Mouse (Mus musculus): ENCODE results near the gene D10Wsu102e. TPM values are rescaled to one million over a fixed set of nuclear protein-coding genes. Genes with fewer than 3 reads are reported as not detected.

D10Wsu102e gene
- 1.7 and 1.9 TPM in 2 replicates for total RNA-seq (2017)

DNA sequence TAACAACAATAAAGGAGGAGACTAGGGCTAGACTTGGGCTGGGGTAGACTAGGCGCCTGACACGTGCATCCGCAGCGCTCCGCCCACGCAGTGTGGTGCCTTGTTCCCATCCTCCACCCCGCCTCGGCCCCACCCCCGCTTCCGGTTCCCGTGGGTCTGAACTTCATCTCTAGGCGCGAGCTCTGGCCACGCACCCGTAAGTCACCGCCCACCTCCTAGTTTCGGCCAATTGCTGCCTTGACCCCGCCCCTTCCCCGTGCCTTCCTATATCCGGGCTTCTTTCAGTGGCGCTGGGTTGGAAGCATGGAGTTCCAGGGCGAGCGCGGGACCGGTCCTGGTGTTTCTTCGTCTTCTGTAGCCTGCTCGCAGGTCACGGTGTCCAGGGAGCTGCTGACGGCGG is at the start of gene D10Wsu102e:
TSS of gene D10Wsu102e (plus strand) at position 266 of the 400 bp plus-strand sequence.
- peak; percentile 97 for ATAC-seq (ENCODE audit: extremely low read depth, insufficient number of reproducible peaks, low FRiP score, poor library complexity, severe bottlenecking)

DNA sequence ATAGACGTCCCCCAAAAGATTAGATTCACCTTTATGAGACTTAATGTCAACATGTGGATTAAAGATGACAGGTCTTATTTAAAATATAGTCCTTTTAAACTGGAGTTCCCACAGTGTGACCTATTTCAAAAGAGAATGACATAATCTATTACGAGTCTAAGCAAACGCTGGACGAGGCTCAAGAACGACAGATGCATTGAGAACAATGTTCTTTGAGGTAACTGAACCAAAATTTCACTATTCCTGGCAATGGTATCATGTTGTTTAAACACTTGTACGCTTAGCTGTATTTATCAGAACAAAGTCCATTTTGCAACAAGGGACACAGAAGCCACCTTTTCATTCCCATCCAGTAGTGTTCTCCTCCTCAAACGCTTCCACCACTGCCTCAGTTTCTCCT is 49.7 kb upstream of the D10Wsu102e start:
- ATAC-seq (ENCODE audit: extremely low read depth, insufficient number of reproducible peaks, low FRiP score, poor library complexity, severe bottlenecking), result no peak

DNA sequence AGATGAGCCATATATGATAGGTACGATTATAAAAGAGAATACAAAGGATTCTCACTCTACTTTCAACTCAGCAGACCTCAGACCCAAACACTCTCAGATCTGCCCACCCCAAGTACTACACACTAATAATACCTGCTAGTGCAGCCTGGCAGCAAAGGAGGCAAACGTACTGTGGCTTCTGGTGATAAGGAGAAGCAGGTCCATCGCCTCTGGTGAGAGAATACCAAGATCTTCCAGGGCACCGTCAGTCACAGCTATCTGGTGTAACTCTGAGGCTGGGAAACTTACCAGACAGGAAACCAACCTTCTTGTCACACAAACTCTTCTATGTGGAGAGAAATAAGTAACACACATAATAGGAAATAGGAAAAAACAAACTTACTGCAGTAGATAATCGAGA is 47.0 kb upstream of the D10Wsu102e start:
- no peak for ATAC-seq (ENCODE audit: extremely low read depth, insufficient number of reproducible peaks, low FRiP score, poor library complexity, severe bottlenecking)

DNA sequence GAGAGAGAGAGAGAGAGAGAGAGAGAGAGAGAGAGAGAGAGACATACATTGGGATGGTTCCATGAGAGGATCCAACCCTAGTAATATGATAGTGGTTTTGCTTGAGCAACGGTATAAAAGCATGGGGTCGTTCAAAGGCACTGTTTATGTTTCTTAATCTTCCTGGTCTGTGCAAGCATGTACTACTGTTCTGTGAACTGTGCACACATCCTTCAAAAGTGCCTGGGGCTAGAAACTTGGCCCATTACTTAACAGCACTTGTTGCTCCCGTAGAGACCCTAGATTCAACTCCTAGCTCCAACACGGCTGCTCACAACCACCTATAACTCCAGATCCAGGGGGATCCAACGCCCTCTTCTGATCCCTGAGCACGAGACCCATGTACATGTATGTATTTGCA is 39.6 kb upstream of the D10Wsu102e start:
- no peak for ATAC-seq (ENCODE audit: extremely low read depth, insufficient number of reproducible peaks, low FRiP score, poor library complexity, severe bottlenecking)

DNA sequence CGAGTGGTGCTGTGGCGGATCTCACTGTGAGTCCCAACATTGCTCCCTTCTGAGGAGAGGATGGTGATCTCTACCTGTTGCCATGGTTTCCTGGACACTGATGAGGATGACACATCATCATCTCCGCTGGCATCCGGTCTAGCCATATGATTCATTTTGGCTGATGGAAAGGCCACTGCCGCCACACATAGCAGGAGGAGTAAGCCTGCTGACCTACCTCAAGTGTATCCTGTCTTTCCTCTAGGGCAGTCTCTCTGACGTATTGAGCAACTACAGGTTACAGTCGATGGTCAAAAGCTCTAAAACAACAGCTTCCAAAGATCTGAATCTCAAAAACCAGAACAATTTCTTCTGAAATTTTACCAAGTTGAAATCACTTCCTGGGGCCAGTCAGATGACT is 39.2 kb upstream of the D10Wsu102e start:
- ATAC-seq (ENCODE audit: extremely low read depth, insufficient number of reproducible peaks, low FRiP score, poor library complexity, severe bottlenecking), result no peak

DNA sequence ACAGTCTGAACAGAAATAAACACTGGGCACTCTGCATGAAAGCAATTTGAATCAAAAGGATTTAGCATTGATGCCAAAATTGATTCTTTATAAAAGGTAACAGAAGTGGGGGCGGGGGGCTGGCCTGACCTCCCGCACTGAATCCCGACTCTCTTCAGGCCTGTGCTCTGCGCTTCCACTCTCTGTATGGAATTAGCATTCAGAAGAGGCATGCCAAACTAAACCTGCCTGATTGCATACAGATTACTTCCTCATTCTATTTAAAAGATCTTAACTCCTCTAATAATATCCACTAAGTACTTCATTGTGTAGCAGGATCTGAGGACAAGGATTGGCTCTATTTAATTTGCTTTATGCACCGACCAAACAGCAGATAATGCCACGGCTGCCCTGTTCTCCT is 38.5 kb upstream of the D10Wsu102e start:
- no peak for ATAC-seq (ENCODE audit: extremely low read depth, insufficient number of reproducible peaks, low FRiP score, poor library complexity, severe bottlenecking)

DNA sequence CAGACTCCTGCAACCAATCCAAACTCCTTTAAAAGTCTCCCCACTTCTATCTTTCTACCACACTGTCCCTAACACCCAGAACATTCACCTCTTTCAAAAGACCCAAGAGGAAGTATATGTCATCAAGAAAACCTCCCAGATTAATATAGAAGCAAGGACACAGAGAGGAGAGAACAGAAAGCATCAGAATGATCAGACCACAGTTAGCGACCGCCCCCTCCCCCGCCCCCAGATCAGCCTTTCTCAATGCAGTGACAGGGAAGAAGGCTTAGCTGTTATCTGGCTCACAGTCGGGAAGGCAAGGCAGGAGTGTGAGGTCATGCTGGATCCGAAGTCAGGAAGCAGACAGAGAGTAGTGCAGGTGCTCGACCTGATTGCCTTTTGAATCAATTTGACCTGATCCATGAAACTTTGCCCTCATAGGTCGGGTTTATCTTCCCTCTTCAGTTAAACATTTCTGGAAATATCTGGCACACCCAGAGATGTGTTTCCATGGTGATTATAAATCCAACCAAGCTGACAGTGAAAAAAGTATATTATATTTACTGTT is 37.4 kb upstream of the D10Wsu102e start:
- no peak for ATAC-seq (ENCODE audit: extremely low read depth, insufficient number of reproducible peaks, low FRiP score, poor library complexity, severe bottlenecking)

DNA sequence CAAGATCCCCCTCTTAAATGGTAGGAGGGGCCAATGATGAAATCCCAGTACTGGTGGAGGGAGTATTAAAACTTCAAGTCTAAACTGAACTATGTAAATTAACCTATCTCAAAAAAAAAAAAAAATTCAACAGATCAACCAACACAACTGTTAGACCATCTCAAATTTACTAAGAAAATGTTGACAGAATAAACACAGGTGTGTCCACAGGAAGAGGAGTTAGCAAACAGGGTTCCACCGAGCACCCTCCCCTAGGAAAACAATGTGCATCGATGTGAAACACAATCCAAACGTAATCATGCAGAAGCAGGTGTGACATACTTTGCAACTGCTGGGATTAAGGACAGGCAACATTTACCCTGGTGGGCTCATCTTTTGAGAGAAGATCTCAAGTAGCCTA is 35.1 kb upstream of the D10Wsu102e start:
- ATAC-seq (ENCODE audit: extremely low read depth, insufficient number of reproducible peaks, low FRiP score, poor library complexity, severe bottlenecking), result no peak

DNA sequence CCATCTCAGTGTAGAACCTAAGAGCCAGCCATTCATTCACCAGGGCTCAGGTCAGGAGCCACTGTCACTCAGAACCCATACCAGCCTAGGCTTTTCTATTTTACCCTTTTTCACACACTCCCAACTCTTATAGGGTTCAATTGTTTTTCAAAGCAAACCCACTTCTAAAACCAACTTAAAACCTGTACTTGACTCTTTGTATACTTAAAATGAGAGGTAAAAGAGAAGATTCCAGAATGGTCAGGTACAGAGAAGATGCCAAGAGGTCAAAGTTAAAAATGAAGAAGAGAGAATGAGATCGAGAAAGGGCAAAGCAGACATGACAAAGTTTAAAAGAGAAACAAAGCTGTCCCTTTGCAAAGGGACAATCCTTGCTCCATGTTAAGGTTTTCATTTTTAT is 34.1 kb upstream of the D10Wsu102e start:
- ATAC-seq (ENCODE audit: extremely low read depth, insufficient number of reproducible peaks, low FRiP score, poor library complexity, severe bottlenecking), result no peak

DNA sequence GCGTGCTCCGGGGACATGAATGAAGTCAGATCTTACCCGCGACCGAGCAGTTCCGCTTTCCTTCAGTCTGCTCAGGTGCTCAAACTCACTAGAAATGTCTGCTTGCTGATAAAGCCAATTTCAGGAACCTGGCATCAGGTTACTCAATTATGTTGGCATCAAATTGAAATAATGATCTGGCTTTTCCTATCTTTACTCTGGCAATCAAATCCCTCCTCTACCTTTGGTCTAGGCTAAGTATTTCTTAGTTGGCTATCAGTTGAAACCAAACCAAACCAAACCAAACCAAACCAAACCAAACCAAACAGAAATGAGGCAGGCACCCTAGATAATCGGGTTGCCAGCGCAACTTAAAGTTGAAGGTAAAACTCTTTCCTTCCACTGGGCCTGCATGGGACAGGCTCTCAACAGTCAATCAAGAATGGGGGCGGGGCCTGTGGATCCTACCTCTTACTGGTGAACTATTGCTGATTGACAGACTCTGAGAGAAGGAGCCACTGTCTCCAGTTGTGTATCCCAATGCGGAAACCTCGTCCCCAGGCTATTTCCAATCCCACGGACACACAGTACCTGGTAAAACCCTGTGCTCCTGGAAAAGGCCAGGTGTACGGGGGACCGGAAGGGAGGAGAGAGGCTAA is 33.3 kb upstream of the D10Wsu102e start:
- no peak for ATAC-seq (ENCODE audit: extremely low read depth, insufficient number of reproducible peaks, low FRiP score, poor library complexity, severe bottlenecking)

DNA sequence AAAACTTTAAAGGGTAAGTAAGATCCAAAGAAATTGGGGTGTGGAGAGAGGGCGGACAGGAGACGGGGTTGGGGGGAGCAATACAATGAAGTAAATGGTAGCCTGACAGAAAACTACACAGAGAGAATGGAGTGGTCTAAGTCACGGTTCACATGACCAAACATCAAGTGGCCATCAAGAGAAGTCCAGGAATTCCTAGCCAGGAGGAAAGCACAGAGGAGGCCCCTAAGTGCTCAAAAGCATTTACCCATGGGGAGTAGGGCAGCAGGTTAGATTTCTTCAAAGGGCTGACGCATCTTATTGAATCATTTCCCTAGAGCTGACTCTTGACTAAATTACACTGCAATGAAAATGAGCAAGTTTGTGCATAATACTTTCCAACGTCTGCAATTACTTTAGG is 31.2 kb upstream of the D10Wsu102e start:
- ATAC-seq (ENCODE audit: extremely low read depth, insufficient number of reproducible peaks, low FRiP score, poor library complexity, severe bottlenecking), result no peak

DNA sequence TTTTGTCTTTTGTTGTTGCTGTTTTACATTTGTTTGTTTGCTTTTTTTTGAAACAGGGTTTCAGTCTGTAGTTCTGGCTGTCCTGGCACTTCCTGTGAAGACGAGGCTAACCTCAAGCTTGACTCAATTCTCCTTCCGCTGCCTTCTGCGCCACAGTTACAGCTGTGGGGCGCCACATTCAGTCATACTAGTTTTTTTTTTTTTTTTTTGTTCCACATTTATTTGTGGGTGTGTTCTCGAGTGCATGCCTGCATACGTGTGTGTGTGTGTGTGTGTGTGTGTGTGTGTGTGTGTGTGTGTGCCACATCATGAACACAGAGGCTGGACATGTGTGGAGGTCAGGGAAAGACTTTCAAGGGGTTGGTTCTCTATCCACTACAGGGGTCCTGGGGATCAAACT is 29.7 kb upstream of the D10Wsu102e start:
- peak; percentile 82 for ATAC-seq (ENCODE audit: extremely low read depth, insufficient number of reproducible peaks, low FRiP score, poor library complexity, severe bottlenecking)

DNA sequence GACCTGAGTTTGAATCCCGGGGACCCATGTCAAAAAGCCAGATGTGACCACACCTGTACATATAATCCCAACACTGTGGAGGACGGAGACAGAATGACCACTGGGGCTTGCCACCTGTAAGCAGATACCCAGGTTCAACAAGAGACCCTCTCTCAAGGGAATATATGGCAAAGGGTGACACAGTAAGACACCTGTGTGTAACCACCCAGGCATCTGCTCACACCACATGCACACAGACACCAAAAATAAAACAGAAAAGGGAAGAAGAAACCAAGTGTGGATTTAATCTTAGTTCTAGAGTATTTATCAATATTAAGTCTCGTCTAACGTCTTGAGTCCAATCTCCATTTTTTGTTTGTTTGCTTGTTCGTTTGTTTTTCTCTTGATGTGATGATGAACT is 28.2 kb upstream of the D10Wsu102e start:
- ATAC-seq (ENCODE audit: extremely low read depth, insufficient number of reproducible peaks, low FRiP score, poor library complexity, severe bottlenecking), result no peak

DNA sequence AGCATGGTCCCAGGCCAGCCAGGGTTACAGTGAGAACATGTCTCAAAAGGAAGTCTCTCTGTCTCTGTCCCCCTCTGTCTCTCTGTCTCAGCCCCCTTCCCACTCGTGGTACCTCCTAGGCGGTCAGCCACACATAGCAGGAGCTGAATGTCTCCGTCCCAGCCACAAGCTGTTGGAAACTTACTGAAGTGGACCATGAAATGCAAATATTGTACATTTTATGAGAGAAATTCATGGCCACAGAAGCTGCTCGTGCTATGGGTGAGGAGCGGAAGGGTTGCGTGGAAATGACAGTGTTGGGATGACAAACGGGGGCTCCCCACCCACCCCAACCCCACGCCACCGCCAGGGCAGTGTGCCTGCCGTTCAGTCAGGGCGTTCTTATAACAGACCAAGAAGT is 27.4 kb upstream of the D10Wsu102e start:
- 0 out of 2 replicates have a peak, but pooled peaks have one; percentile 10 for ATAC-seq (ENCODE audit: extremely low read depth, insufficient number of reproducible peaks, low FRiP score, poor library complexity, severe bottlenecking)

DNA sequence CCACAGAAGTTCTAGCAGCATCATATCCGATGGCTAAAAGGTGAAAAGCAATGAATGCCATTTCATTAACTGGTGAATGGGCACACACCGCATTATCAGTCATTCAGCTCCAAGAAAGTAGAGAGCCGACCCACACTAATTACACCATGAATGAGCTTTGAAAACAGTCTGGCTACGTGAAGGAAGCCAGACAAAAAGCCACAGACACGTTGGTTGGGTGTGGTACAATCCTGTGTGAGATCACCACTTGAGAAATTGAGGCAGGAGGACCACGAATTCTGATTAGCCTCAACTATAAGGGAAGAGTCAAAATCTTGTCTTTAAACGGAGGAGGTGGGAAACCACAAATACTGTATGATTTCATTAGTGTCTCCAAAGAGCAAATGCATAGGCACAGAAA is 23.7 kb upstream of the D10Wsu102e start:
- ATAC-seq (ENCODE audit: extremely low read depth, insufficient number of reproducible peaks, low FRiP score, poor library complexity, severe bottlenecking), result no peak

DNA sequence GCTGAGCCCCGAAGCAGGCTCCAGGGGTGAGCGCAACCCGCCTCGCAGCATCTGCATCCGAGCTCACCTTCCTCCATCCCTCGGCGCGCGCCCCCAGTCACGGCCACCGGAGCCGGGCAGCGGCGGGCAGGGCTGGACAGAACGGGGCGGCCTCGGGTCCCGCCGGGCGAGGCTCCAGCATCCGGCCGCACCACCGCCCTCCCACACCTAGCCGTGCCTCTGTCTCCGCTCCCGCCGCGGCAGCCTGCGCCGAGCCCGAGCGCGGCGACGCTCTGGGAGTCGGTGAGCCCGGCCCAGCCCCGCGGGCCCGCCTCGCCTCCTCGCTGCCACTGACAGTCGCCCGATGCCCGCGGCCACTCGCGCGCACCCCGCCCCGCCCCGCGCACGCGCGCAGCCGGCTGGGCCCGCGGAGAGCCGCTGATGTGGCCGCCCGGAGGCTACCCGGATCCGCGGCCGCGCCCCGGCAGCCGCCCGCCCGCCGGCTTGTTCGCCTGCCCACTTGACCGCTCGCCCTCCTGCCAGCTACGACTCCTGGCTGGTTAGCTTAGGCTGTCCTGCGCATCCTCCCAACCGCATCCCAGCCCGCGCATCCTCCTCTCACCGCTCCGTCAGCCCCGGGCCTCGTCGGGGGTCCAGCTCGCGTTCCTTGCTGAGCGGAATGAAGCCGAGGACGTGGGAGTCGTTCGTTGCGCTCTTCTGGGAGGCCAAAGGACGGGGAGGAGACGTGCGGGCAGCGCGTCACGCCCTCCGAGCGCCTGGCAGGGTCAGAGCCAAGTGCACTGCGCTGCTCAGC is 22.7 kb upstream of the D10Wsu102e start, which contains the start of gene Slc41a2:
TSS of gene Slc41a2 (minus strand) at position 724 of the 793 bp plus-strand sequence.
- peak; percentile 44 for ATAC-seq (ENCODE audit: extremely low read depth, insufficient number of reproducible peaks, low FRiP score, poor library complexity, severe bottlenecking)

DNA sequence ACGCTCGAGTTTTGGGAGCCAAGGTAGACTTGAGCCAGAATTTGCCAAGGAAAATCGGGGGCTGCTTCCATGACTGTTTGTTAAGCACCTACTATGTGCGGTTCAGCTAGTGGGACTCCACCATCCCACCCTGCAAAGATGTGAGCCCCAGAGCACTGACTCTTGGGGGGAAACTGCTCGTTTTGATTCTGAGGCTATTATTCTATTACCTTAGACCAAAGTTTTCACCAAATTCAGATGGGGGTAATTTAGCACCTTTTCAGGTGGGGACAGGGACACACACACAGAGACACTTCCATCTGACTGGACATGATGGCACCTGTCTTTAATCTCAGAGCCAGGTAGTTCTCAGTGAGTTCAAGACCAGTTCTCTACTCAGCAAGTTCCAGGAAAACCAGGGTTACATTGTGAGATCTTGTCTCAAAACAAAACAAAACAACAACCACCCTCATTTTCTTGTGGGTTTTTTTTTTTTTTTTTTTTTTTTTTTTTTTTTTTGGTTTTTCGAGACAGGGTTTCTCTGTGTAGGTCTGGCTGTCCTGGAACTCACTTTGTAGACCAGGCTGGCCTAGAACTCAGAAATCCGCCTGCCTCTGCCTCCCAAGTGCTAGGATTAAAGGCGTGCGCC is 21.9 kb upstream of the D10Wsu102e start:
- no peak for ATAC-seq (ENCODE audit: extremely low read depth, insufficient number of reproducible peaks, low FRiP score, poor library complexity, severe bottlenecking)

DNA sequence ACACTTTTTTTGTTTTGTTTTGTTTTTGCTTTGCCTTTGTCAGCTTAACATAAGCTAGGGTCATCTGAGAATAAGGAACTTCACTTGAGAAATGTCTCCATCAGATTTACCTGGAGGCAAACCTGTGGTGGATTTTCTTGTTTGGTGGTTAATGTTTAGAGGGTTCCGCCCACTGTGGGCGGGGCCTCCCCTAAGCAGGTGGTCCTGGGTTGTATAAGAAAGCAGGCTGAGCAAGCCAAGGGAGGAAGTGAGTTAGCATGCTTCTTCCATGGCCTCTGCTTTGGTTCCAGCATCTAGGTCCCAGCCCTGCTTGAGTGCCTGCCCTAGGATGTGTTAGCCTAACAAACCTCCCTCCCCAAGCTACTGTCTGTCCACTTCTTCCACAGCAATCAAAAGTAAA is 18.8 kb upstream of the D10Wsu102e start:
- no peak for ATAC-seq (ENCODE audit: extremely low read depth, insufficient number of reproducible peaks, low FRiP score, poor library complexity, severe bottlenecking)

DNA sequence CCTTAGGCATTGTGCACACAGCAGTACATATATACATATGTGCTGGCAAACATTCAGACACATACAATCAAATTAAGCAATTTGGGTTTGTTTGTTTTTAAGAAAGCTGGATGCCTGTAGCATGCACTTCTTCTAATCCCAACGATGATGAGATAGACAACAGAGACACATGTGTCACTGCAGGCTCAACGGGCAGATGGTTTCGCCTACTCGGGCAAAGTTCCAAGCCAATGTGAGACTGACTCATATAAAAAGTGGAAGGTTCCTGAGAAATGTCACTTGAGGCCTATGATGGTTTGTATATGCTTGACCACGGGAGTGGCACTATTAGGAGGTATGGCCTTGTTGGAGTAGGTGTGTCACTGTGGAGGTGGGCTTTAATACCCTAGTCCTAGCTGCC is 16.9 kb upstream of the D10Wsu102e start:
- ATAC-seq (ENCODE audit: extremely low read depth, insufficient number of reproducible peaks, low FRiP score, poor library complexity, severe bottlenecking), result no peak

Data from neutrophil, adult 5-6 weeks (primary cell).